Mouse (Mus musculus) heart, adult 11 months (tissue): ENCODE measurements around the gene Zfp61.
A peak's percentile ranks its signal among the peaks of the same experiment; 100 is the strongest.
"Not testable (repeated sequence)": the region's sequence is repeated elsewhere in the genome, so short reads cannot be mapped to it uniquely, and the experiment has no call there.

Experiments used
- DNase-seq: peaks from one replicate; pipeline ENCODE4 v3.0.0; 2022

The Zfp61 gene

GRCm38 (mm10) chr7:24296386-24296785, 4.6 kb downstream of the Zfp61 start:
- DNase-seq = peak; percentile 66

DNA sequence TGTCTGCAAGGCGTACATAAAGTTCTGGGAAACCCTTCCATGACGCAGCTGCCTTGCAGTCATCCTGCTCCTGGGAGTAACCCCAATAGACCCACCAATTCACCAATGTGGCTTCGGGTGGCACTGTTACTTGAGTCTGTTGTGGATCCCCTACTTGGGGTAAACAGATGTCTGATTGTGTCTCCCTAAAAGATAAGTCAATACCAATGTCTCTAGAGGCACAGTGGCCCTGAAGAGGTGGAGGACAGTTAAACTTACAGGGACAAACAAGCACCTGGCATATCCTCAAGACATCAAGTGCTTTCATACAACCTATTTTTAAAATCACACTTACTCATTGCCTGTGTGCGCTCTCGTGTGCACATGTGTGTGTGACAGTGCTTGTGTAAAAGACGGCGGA, 5.7 kb downstream of the Zfp61 start:
- peak; percentile 55 for DNase-seq

DNA sequence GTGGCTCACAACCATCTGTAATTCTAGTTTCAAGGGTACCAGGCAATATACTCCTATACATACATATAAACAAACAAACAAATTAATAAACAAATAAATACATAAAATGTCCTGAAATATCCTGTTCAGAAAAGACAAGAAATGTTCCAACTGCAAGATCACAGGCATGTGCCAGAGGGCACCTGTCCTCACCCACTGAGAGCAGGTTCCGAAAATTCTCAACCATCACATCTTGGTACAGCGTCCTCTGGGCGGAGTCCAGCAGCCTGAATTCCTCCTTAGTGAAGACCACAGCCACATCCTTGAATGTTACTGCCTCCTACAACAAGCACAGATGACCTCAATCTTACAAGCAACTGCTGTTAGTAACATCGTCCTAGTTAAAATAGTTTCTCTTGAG, 6.3 kb downstream of the Zfp61 start:
- peak; percentile 82 for DNase-seq

GRCm38 (mm10) chr7:24293061-24293851, 7.8 kb downstream of the Zfp61 start:
- DNase-seq = peak; percentile 55

DNA sequence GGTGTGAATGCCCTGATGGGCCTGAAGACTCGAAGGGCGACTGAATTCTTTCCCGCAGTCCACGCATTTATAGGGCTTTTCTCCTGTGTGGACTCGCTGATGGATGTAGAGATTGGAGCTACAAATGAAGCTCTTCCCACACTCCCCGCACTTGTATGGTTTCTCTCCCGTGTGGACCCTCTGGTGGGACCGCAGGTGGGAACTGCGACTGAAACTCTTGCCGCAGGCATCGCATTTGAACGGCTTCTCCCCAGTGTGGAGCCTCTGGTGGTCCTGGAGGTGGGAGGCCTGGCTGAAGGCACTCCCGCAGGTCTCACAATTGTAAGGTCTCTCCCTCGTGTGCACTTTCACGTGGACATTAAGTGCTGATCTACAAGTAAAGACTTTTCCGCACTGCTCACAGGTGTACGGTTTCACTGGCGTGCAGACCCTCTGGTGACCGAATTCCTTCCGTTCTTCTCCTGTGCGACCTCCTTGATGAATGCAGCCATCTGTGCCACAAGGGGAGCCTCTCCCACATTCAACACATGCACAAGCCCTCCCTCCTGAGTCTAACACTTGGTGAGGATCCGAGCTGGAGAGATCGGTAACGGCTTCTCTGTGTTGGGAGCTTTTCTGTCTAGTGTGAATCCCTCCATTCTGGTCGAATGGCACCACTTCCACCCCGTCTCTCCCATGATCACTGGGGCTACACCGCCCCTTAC, 9.5 kb downstream of the Zfp61 start:
- DNase-seq = peak; percentile 64

DNA sequence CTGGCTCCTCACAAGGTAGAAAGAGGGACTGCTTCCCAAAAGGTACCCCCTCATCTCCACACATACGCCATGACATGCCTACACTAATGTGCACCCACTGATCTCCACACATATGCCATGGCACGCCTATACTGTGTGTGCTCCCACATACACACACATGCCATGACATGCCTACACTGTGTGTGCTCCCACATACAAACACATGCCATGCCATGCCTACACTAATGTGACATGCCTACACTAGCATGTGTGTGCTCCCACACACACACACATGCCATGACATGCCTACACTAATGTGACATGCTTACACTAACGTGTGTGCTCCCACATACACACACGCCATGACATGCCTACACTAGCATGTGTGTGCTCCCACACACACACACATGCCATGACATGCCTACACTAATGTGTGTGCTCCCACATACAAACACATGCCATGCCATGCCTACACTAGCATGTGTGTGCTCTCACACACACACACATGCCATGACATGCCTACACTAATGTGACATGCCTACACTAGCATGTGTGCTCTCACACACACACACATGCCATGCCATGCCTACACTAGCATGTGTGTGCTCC, 10.8 kb downstream of the Zfp61 start:
- peak; percentile 60 for DNase-seq

- peak; percentile 4 for DNase-seq
Measured at GRCm38 (mm10) chr7:24288512-24288911, 12.5 kb downstream of the Zfp61 start.

- DNase-seq = no peak
Measured at GRCm38 (mm10) chr7:24287670-24288069, 13.4 kb downstream of the Zfp61 start.

- DNase-seq = peak; percentile 79
Measured at GRCm38 (mm10) chr7:24286916-24287315, 14.1 kb downstream of the Zfp61 start.

- peak; percentile 13 for DNase-seq
Measured at GRCm38 (mm10) chr7:24286090-24286489, 14.9 kb downstream of the Zfp61 start.

DNA sequence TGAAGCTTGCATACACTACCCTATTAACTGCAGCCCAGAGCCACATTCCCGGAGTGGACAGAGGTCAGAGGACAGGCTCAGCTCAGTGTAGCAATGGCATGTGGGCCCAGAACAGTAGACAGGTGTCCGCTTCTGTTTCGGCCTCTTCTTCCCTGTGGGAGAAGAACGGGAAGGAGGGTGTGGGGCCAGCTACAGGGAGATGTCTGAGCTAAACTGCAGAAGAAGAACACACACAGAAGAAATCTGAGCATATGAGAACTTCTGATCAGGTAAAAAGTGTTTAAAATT, 20.2 kb downstream of the Zfp61 start:
- peak; percentile 79 for DNase-seq

- DNase-seq = peak; percentile 5
Measured at GRCm38 (mm10) chr7:24280031-24280857, 20.8 kb downstream of the Zfp61 start.

DNA sequence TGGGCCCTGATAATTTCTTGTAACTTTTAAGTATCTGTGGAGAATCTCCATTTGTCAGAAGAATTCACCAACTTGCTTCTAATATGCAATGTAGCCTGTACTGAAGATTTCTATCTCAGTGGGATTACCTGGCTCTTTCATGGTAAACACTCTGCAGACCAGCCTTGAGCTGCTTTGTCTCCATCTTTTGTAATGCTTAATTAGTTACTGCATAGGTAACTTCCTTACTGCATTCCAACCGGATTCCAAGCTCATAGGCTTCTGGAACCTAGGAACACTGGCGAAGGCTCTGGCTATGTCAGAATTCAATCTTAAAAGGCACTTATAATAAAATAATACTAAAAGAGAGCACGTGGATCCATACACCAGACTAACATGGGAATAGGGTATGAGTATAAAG, 22.3 kb downstream of the Zfp61 start:
- not testable (repeated sequence) for DNase-seq

DNA sequence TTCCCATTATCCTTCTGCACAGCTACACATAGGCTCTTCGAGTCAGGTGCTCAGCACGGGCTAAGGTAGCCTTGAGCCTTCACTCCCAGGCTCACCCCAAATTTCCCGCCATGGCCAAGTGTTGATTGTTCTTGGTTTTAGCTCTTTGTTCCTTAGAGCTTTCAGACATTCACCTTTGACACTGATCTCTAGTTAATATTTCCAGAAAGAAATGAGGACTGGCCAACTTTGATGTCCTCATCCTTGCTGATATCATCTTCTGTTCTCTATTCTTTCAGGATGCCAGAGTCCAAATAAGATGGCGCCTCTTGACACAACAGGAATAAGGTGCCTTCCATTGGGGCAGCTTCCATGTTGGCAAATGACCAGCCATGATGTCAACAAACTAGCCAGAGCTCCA, 26.6 kb downstream of the Zfp61 start:
- no peak for DNase-seq

- no peak for DNase-seq
Measured at GRCm38 (mm10) chr7:24271191-24271590, 29.8 kb downstream of the Zfp61 start.

DNA sequence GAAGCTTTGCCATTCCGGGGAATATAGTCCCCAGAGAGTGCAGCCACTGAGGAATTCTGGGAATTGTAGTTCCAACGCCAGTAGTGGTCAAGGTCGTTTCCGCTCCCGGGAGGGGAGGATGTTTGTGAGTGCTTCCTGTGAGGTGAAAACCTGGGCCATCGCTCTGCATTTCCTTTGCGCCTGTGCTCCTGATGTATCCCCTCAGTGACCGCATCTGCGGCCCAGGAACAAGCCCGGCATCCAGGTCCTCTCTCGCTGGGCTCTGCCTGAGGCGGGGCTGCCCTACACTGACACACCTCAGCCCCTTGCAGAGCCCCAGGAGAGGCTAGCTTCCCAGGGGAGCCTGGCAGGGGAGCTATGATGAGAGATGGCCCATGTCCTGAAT, 30.8 kb downstream of the Zfp61 start, which contains the start of gene Zfp93:
Gene Zfp93, plus strand, starts transcription at position 133 of the 385 bp plus-strand sequence.
- DNase-seq = peak; percentile 98

- DNase-seq = no peak
Measured at GRCm38 (mm10) chr7:24269667-24270287, 31.3 kb downstream of the Zfp61 start.

GRCm38 (mm10) chr7:24269256-24269655, 31.8 kb downstream of the Zfp61 start:
- peak; percentile 82 for DNase-seq

GRCm38 (mm10) chr7:24268176-24269155, 32.6 kb downstream of the Zfp61 start:
- no peak for DNase-seq

GRCm38 (mm10) chr7:24260000-24260312, 41.1 kb downstream of the Zfp61 start:
- DNase-seq = no peak

DNA sequence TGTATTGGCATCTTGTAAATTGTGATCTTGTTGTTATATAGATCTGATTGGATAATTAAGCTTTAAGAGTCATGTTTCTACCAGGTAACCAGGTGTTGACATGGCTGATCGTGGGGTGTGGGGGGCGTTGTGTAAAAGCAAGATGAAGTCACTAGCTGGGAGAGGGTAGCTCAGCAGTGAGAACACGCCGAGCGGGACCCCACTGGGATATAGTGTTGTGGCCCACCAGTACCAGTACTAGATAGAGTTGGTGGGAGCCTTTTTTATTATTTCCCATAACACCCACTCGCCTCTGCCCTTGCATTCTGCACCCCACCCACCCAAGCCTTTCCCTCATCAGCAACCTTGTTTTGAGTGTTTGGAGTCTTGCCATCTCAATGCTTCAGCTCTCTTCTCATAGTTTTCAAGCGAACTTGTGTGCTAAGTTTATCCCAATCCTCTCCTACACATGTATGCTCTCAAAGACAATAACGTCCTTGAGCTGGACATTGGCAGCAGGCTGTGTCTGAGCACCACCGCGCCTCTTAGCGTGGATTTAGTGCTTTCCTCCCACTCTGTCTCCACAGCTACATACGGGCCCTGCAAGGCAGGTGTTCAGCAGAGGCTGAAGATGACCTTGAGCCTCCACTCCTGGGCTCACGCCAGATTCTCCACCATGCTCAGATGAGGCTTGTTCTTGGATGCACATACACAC, 41.6 kb downstream of the Zfp61 start:
- DNase-seq = peak; percentile 81
